Mouse (Mus musculus) bone marrow macrophage, adult 2 months (primary cell): ENCODE data around the gene Fmnl1.

ENCODE experiments used
- CTCF ChIP-seq: IDR thresholded peaks from 2 replicates; pipeline ENCODE4 v1.5.1; 2012; ENCODE audit warnings: low read depth, mild to moderate bottlenecking, low read length, moderate library complexity
- POLR2A ChIP-seq: IDR thresholded peaks from 2 replicates; pipeline ENCODE4 v1.6.1; 2012; ENCODE audit warnings: mild to moderate bottlenecking, low read depth, low read length, borderline replicate concordance

GRCm38 (mm10) chr11:103171703-103172391 lies 940 bp downstream of the Fmnl1 start:
- TF ChIP-seq CTCF = no peak
- TF ChIP-seq POLR2A = no peak
